Mouse (Mus musculus) E14TG2a.4 (cell line): ENCODE data around the gene Ncoa3.

Experiments
- CTCF ChIP-seq: conservative IDR thresholded peaks from 2 replicates; pipeline ENCODE4 v1.5.1; 2014; ENCODE audit warnings: low read length
- POU5F1 ChIP-seq: IDR thresholded peaks from 2 replicates; pipeline ENCODE4 v1.6.1; 2014; ENCODE audit warnings: low read length, borderline replicate concordance

DNA sequence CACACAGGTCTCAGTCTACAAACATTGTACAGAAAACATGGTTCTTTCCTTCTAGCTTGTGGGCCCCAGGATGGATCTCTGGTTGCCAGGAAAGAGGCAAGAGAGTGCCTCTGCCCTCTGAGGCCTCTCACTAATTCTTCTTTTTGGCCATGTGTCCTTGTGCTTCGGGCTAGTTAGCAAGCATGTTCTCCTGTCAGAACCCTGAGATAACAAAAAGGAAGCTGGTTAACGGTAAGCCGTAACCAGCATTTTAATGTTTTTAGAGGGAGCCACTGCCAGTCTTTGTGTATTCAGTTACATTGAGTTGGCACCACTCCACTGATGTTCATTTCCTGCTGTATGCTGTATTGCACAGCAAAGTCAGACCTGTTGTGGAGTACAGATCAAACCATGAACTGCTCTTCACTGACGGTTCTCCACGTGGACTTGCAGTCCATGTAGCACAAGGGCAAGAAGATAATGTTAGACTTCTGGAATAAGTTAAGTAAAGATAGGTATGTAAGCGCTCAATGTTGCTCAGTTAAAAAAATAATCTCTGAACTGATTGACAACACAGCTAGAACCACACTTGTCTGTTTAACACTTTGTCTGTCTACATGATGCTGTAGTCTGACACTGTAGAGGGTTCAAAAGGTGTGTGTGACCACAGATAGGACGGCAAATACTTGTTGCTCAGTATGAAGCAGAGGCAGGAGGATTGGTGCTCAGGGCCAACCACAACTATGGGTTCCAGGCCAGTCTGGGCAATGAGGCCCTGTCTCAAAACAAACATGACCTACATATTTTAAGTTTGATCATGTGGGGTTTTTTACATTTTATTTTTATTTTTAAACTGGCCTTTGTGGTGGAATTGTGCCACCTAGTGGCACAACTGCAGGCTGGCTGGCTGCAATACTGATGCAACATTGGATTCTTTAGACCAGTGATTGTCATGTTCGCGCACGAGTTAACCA is 53.4 kb downstream of the Ncoa3 start:
- TF ChIP-seq CTCF (peak; percentile 94), POU5F1 (no peak)
